Mouse (Mus musculus): ENCODE data around the gene Ctrb1. TPM values are rescaled to one million over a fixed set of nuclear protein-coding genes. Genes with fewer than 3 reads are reported as not detected.
"Not testable (repeated sequence)": the region's sequence is repeated elsewhere in the genome, so short reads cannot be mapped to it uniquely, and the experiment has no call there.

Gene Ctrb1
- total RNA-seq, 4 experiments from 2014 or later = not detected

GRCm38 (mm10) chr8:111680423-111681028 is 10.3 kb downstream of the Ctrb1 start:
- no peak for DNase-seq

DNA sequence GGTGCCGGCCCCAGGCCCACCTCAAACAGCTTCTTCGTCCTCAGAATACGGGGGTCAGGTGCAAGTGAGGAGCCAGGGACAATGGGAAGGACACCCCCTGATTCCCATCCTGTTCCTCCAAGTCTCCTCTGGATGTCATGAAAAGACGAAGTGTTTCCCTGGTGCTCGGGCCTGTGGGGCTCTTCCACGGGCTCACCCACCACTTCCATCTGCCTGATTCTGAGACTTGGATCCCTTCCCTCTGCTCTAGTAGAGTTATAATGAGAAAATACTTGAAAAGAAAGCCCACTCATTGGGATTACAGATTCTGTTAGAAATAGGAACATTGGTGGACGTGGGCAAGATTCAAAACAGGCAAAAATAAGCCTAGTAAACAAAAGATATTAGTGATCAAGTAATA is 12.0 kb downstream of the Ctrb1 start:
- DNase-seq = no peak

- DNase-seq = peak; percentile 26
Measured at GRCm38 (mm10) chr8:111678111-111678510, 12.7 kb downstream of the Ctrb1 start.

DNA sequence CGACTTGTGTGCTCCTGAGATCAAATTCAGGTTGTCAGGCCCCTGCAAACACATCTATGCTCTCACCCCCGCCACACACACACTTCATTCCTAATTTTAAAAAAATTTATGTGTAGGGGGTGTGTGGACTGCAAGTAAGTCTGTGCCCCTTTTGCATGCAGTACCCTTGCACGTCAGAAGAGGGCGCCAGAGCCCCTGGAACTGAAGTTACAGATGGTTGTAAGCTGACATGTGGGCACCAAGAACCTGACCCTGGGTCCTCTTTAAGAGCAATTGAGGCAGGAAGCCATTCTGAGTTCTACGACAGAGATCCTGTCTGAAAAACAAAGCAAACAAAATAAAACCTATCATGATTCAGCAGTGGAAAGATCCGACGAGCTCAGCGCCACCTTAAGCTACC is 14.6 kb downstream of the Ctrb1 start:
- DNase-seq = no peak

DNA sequence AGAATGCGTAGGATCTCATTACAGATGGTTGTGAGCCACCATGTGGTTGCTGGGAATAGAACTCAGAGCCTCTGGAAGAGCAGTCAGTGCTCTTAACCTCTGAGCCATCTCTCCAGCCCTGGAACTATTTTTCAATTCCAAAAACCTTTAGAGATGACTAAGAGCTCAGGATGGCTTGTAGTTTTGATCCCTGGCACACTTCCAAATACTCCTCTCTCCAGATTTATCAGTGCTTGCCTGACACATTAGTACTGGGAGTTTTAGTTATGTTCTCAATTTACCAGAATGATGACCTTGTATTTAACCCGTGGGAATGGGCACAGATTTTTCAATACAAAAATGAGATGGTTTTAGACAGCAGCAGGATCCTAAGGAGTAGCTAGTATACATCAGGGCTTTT is 24.1 kb downstream of the Ctrb1 start:
- DNase-seq = no peak

DNA sequence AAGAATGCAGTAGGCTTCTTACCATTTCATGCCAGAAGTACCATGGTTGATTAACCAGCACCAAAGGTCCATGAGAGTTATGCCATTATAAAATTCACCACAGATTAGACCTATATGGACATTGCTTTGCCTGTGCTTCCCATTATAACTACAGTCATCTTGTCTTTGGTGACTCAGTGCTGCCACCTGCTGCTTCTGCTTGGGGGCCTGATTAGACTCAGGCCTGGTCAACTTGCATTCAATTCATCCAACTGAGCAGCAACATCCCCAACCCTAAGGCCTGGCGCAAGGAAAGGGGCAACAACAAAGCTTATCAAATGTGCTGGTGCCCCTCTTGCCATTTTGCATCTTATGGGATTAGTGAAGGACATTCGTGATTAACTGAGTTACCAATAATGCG is 28.3 kb downstream of the Ctrb1 start:
- DNase-seq = peak; percentile 67

DNA sequence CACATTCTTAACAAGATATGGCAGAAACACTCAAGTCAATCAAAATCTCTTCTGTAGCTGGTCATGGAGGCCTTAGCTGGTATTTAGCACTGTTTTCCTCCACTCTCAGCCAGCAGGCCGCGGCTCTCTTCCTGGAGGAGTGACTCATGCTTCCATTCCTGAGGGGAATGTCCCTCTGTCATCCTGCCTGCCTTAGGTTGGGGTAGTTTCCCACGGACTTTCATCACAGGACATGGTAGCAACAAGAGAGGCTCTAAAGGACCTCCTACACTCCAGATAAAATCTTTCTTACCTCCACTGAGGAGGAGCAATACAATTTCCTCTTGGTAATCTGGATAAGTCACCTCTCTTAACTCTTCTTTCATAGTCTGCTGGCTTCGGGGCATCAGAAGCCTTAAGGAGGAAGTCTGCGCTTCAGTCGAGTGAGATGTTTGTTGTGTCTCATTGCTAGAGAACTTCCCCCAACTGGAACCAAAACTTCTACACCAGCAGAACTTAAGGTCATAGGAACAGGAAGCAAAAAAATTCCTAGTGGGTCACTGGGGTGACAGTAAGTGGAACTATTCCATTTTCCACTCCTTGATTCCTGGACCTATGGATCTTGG is 31.9 kb downstream of the Ctrb1 start:
- no peak for DNase-seq

DNA sequence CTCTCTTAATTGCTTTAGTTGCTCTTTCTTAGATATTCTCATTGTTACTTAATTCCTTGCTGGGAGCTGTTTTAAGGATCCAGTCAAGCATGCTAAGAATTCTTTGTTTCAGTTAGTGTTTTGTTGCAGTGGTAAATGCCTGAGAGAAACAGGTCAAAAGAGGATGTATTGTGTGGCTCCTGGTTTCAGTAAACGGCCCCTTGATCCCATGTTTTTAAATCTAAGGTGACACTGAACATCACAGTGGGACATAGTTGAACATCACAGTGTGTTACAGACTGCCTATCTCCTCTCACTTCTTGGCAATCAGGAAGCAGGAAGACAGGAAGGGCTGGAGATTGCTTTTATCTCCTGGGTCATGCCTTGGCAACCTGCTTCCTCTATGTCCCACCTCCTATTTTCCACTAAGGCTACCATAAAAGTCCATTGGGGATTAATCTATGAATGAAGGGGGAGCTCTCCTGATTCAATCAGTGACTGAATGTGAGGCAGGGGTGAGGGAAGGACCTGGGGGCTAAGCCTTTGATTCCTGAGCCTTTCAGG is 33.4 kb downstream of the Ctrb1 start:
- DNase-seq = no peak

- DNase-seq = no peak
Measured at GRCm38 (mm10) chr8:111653524-111653923, 37.3 kb downstream of the Ctrb1 start.

GRCm38 (mm10) chr8:111650651-111651050 is 40.2 kb downstream of the Ctrb1 start:
- DNase-seq = no peak

DNA sequence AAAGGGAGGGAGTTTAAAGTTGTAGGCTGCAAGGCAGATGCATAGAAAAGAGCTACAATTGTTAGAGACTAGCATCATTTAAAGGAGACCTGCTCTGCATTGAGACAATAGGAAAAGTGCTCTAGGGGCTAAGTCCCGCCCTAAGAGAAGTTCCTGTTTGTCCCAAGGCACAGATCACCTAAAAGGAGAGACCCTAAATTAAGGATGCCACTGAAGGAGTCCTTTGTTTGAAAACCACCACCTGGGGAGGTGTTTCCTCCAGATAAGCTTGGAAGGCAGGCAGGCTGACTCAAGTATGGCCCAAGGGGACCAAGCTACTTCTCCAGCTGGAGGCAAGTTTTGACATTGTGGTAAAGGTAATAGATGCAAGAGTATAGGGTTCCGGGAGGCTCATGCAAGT is 42.0 kb downstream of the Ctrb1 start:
- no peak for DNase-seq

DNA sequence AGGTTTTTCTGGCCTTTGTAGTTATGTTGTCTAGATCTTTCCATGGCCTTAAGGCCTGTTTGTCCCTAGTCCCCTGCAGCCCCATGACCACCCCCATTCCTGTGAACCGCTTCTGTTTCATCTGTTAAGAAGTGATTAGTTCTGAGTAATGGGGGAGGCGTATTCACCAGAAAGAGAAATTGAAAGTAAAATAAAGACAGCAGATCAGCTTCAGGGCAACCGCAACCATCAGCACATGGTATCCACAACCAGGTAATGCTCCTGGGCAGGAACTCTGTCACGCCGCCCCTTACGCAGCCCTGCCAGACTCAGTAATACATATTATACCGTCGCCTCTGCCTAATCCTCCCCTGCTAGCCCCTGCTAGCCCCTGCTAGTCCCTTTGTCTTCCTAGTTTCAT is 45.1 kb downstream of the Ctrb1 start:
- DNase-seq = no peak

DNA sequence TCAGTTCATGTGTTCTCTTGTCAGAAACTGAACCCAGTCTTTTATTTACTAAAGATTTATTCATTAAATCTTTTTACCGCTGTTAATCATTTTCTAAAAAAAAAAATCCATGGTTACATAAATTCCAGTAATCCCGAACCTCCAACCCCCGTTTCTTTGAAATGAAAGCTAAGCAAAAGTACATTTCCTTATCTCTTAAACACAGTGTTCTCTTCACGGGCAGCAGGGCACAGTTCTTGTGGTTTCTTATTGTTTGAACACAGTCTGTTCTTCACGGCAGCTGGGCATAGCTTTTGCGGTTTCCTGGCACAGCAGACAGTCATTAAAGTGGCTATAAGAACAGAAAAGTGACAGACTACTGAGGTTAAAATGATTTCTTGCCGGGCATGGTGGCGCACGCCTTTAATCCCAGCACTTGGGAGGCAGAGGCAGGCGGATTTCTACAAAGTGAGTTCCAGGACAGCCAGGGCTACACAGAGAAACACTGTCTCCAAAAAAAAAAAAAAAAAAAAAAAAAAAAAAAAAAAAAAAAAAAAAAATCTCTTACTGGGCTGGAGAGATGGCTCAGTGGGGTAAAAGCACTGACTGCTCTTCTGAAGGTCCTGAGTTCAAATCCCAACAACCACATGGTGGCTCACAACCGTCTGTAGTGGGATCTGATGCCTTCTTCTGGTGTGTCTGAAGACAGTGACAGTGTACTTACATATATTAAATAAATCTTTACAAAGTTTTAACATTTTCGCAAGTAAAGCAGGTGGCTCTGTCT is 46.3 kb downstream of the Ctrb1 start:
- DNase-seq = not testable (repeated sequence)

DNA sequence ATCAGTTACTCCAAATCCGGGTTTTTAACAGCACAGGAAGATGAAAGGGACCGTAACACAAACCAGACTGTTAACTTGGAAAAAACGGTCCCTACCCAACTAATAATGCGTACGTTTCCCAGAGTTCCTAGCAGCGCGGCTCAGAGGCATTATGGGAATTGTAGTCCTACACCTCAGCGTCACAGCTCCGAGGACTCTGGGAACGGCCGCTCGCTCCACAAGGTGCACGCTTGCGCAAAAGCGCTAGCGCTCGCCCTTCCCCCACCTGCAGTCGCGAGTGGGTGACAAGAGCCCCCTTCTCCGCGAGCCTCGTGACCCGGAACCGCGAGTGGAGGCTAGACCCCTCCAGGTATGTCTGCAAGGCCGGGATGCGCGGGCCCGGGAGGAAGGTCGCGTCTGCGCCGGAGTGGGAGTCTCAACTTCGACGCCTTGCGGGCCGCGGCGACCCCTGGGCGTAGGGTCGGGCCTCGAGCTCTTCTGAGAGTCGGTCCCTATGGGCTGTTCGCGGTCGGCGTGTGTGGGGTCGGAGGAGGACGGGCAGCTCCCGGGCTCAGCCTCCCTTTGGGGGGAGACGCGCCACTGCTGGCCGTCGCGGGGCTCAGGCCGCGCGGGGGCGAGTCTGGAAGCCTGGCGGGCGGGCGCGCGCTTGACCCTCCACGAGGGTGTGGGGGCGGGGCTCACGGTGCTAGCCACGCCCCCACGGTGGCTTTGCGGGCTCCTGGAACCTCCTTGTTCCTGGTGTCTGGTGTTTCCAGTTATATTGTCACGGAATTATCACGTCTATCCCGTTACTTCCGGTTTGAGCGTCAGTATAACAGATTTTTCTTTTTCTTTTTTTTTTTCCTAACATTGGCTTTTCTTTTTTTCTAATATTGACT is 47.3 kb downstream of the Ctrb1 start, which contains the start of gene Zfp1:
Gene Zfp1 (plus strand): TSS at position 138 of the 878 bp plus-strand sequence.
- DNase-seq = peak; percentile 92

- no peak for DNase-seq
Measured at GRCm38 (mm10) chr8:111642939-111643263, 47.9 kb downstream of the Ctrb1 start.

DNA sequence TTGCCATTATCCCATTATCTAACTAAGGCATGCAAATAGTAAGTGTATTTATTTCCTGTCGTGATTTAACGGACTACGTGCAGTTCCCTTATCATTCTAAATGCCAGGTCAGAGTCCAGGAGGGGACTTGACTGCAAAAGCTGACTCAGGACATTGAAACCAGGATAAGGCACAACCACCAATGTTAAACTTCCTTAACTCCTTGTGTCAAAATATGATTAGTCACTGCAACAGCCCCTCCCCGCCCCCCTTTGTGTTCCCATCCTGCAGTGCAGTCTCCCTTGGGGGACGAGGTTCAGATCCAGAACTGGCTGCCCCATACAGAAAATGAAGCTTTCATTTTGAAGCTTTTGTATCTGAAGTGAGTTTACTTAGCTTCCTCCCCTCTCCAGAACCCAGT is 48.3 kb downstream of the Ctrb1 start:
- no peak for DNase-seq

- DNase-seq = no peak
Measured at GRCm38 (mm10) chr8:111641064-111641463, 49.7 kb downstream of the Ctrb1 start.

- DNase-seq = no peak
Measured at GRCm38 (mm10) chr8:111638086-111638485, 52.7 kb downstream of the Ctrb1 start.
